ENCODE assay signal across 10 mouse cellular contexts in the genomic region with DNA sequence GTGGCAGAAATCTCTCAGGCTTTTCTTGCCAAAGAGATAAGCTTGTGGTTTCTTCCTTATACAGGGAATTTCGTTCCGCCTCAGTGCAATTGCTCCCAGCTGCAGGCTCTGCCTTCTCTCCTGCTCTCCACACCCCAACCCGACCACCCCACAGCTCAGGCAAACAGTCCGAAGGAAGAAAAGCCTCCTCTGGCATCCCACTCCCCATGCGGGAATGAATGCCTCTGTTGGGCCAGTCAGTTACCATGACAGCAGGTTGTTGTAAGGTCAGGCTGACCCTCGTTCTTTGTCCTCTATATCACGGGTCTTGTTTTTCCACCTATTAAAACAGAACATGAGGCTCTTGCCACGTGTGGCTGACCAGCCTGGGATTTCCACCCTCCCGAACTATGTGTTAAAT. TPM values are rescaled to one million over a fixed set of nuclear protein-coding genes. Genes with fewer than 3 reads are reported as not detected.
DNase-seq lines count a peak whose midpoint lies in the region; ATAC-seq and TF ChIP-seq lines count a peak whose summit lies in the region.
"Had no signal": no experiment of that assay in that cellular context is flagged by ENCODE, and none has a peak within 500 bp of the region (broad histone marks: within the 10 kb centered on the region; RNA-seq: fewer than 3 reads in every experiment).

No protein-coding gene starts in this region.

- no peak for DNase-seq in intestine, embryonic 14.5 days (ENCODE audit: low spot score)
- peak; percentile 48 for DNase-seq in embryonic facial prominence, embryonic 14.5 days (ENCODE audit: low spot score)
- DNase-seq in kidney, postnatal 0 days (ENCODE audit: low spot score), result peak; percentile 60
- peak; percentile 67 for DNase-seq in ovary, postnatal 36 days (ENCODE audit: low spot score)
- no peak for DNase-seq in cerebellum, postnatal 4 days (ENCODE audit: low spot score in 2 of 2)
- no peak for DNase-seq in B cell, adult 2 months
- DNase-seq in T-cell, adult 2 months (ENCODE audit: low spot score), result no peak
- DNase-seq: heart, postnatal 10 days; lung, postnatal 4 days had no signal

- no peak for TF ChIP-seq CTCF in intestine, postnatal 0 days (IDR thresholded peaks at IDR 0.05; ENCODE audit: low read depth)
- no peak for TF ChIP-seq CTCF in kidney, postnatal 0 days (IDR thresholded peaks at IDR 0.05; ENCODE audit: low read depth)

- no peaks in the 10 kb centered on the region for H3K9me3 ChIP-seq in intestine, embryonic 14.5 days (ENCODE audit: control insufficient read depth, low read length)
- H3K9me3 ChIP-seq in intestine, postnatal 0 days (ENCODE audit: control insufficient read depth), result no peaks in the 10 kb centered on the region
- H3K9me3 ChIP-seq in embryonic facial prominence, embryonic 14.5 days (ENCODE audit: control insufficient read depth, low read length), result no peaks in the 10 kb centered on the region
- H3K9me3 ChIP-seq in kidney, postnatal 0 days (replicated peaks; ENCODE audit: low read length), result no peaks in the 10 kb centered on the region

- no peaks in the 10 kb centered on the region for H3K36me3 ChIP-seq in intestine, embryonic 14.5 days (ENCODE audit: control insufficient read depth, insufficient read depth, low read length)
- H3K36me3 ChIP-seq in intestine, postnatal 0 days (ENCODE audit: control insufficient read depth, insufficient read depth), result no peaks in the 10 kb centered on the region
- no peaks in the 10 kb centered on the region for H3K36me3 ChIP-seq in embryonic facial prominence, embryonic 14.5 days (ENCODE audit: control insufficient read depth, insufficient read depth, low read length)
- H3K36me3 ChIP-seq in kidney, postnatal 0 days (ENCODE audit: insufficient read depth, low read length), result no peaks in the 10 kb centered on the region

- H3K27ac ChIP-seq in intestine, embryonic 14.5 days (ENCODE audit: low read depth), result peak overlapping the region; percentile 71
- no peak overlapping the region for H3K27ac ChIP-seq in intestine, postnatal 0 days (ENCODE audit: low read depth, low read length)
- 0 out of 2 replicates have a peak overlapping the region, but pooled peaks have one; percentile 44 for H3K27ac ChIP-seq in embryonic facial prominence, embryonic 14.5 days (replicated peaks; ENCODE audit: low read depth, low read length)
- peak overlapping the region; percentile 68 for H3K27ac ChIP-seq in kidney, postnatal 0 days

- no peak overlapping the region for H3K4me2 ChIP-seq in intestine, embryonic 14.5 days (ENCODE audit: low read length)
- H3K4me2 ChIP-seq in intestine, postnatal 0 days (replicated peaks; ENCODE audit: low read depth), result no peak overlapping the region
- H3K4me2 ChIP-seq in embryonic facial prominence, embryonic 14.5 days (ENCODE audit: low read depth, low read length), result no peak overlapping the region
- H3K4me2 ChIP-seq in kidney, postnatal 0 days (ENCODE audit: low read length), result no peak overlapping the region

- ATAC-seq in intestine, embryonic 14.5 days (replicated peaks; ENCODE audit: low FRiP score, low TSS enrichment, low read depth), result no peak
- no peak for ATAC-seq in intestine, postnatal 0 days
- ATAC-seq in embryonic facial prominence, embryonic 14.5 days (ENCODE audit: low read depth), result peak; percentile 27; the same call in 1 of the 2 replicates
- peak; percentile 75 for ATAC-seq in kidney, postnatal 0 days (replicated peaks; ENCODE audit: low FRiP score, low read depth)

- H3K27me3 ChIP-seq in intestine, embryonic 14.5 days (replicated peaks; ENCODE audit: control insufficient read depth, insufficient read depth, low read length), result no peaks in the 10 kb centered on the region
- H3K27me3 ChIP-seq in intestine, postnatal 0 days (replicated peaks; ENCODE audit: control insufficient read depth, insufficient read depth, low read length), result no peaks in the 10 kb centered on the region
- H3K27me3 ChIP-seq in embryonic facial prominence, embryonic 14.5 days (replicated peaks; ENCODE audit: control insufficient read depth, insufficient read depth, low read length), result no peaks in the 10 kb centered on the region
- no peaks in the 10 kb centered on the region for H3K27me3 ChIP-seq in kidney, postnatal 0 days (ENCODE audit: insufficient read depth, low read length)

- no peak overlapping the region for H3K9ac ChIP-seq in intestine, embryonic 14.5 days (ENCODE audit: low read length)
- H3K9ac ChIP-seq in intestine, postnatal 0 days (ENCODE audit: low read depth, low read length), result no peak overlapping the region
- H3K9ac ChIP-seq in embryonic facial prominence, embryonic 14.5 days (ENCODE audit: low read depth, low read length), result no peak overlapping the region
- no peak overlapping the region for H3K9ac ChIP-seq in kidney, postnatal 0 days (ENCODE audit: low read depth, low read length)

- 38% methylated on average over 9 of the region's 9 CpGs for WGBS in intestine, embryonic 14.5 days
- 28% methylated on average over 9 of the region's 9 CpGs for WGBS in intestine, postnatal 0 days
- 38% methylated on average over 9 of the region's 9 CpGs for WGBS in embryonic facial prominence, embryonic 14.5 days
- WGBS in kidney, postnatal 0 days, result 18% methylated on average over 9 of the region's 9 CpGs

- H3K4me1 ChIP-seq in intestine, embryonic 14.5 days (replicated peaks; ENCODE audit: control insufficient read depth, insufficient read depth, low read length), result peaks cover 15% of the 10 kb centered on the region
- H3K4me1 ChIP-seq in intestine, postnatal 0 days (replicated peaks; ENCODE audit: control insufficient read depth, insufficient read depth, low read length), result peaks cover 5% of the 10 kb centered on the region; the same call in 1 of the 2 replicates
- H3K4me1 ChIP-seq in embryonic facial prominence, embryonic 14.5 days (ENCODE audit: control insufficient read depth, insufficient read depth, low read length), result peaks cover 6% of the 10 kb centered on the region; the same call in 1 of the 2 replicates
- peaks cover 10% of the 10 kb centered on the region for H3K4me1 ChIP-seq in kidney, postnatal 0 days (replicated peaks; ENCODE audit: insufficient read depth, low read length)

- H3K4me3 ChIP-seq in intestine, embryonic 14.5 days (ENCODE audit: low read depth, low read length), result no peak overlapping the region
- no peak overlapping the region for H3K4me3 ChIP-seq in intestine, postnatal 0 days (ENCODE audit: low read depth, low read length)
- H3K4me3 ChIP-seq in embryonic facial prominence, embryonic 14.5 days (ENCODE audit: low read depth, low read length), result no peak overlapping the region
- no peak overlapping the region for H3K4me3 ChIP-seq in kidney, postnatal 0 days (replicated peaks; ENCODE audit: low read depth, low read length)

RNA-seq across cellular contexts. Expression of a gene that starts 30.5 kb away (rescaled TPM):
- not detected in 2 replicates for polyA plus RNA-seq in intestine, embryonic 14.5 days (2014; fragmentation: Nextera tagmentation; extraction: Ambion mirVana)
- polyA plus RNA-seq in intestine, postnatal 0 days (2015; fragmentation: Nextera tagmentation; extraction: Ambion mirVana), result not detected in 2 replicates
- polyA plus RNA-seq in embryonic facial prominence, embryonic 14.5 days (2014; fragmentation: Nextera tagmentation; extraction: Ambion mirVana), result 0.08 TPM in 1 of 2 replicates, not detected in the other
- 1.3 and 2.1 TPM in 2 replicates for polyA plus RNA-seq in kidney, postnatal 0 days (2015; fragmentation: Nextera tagmentation; extraction: Ambion mirVana)

Comparison
In these comparisons a context has a peak if more than half of its experiments do, and no peak if none do; other contexts are left out.
1. ATAC-seq: peak in embryonic facial prominence, embryonic 14.5 days (single experiment) and kidney, postnatal 0 days (single experiment); none in intestine, embryonic 14.5 days (single experiment) and intestine, postnatal 0 days (single experiment).
2. DNase-seq: peak in embryonic facial prominence, embryonic 14.5 days (single experiment), kidney, postnatal 0 days (single experiment) and ovary, postnatal 36 days (single experiment); none in intestine, embryonic 14.5 days (single experiment), cerebellum, postnatal 4 days (0 of 2), B cell, adult 2 months (0 of 2) and T-cell, adult 2 months (single experiment).